Mouse (Mus musculus) stomach, postnatal 0 days (tissue): Measurements from ENCODE around the gene Hsf4.

Experiments used
- CTCF ChIP-seq: IDR thresholded peaks from 2 replicates; pipeline ENCODE4 v1.5.1; 2016; ENCODE audit warnings: antibody characterized with exemption, low read depth, mild to moderate bottlenecking, moderate library complexity
- EP300 ChIP-seq: optimal IDR thresholded peaks from 2 replicates; pipeline ENCODE3; 2016; ENCODE audit warnings: antibody characterized with exemption

- TF ChIP-seq CTCF (no peak), EP300 (no peak)
Observed at GRCm38 (mm10) chr8:105269461-105269947, at the start of gene Hsf4.
